Mouse (Mus musculus) hindbrain, postnatal 0 days (tissue): ENCODE measurements around the gene 4933428G20Rik. TPM values are rescaled to one million over a fixed set of nuclear protein-coding genes. Genes with fewer than 3 reads are reported as not detected.

Source experiments
- ATAC-seq: fragments of 200-750 bp; cut with Nextera tagmentation; 2 replicates; pipeline ENCODE4 v1.8.0; 2017; ENCODE audit warnings: mild to moderate bottlenecking, moderate TSS enrichment, moderate library complexity
- DNase-seq: peaks from one replicate; pipeline ENCODE4 v3.0.0-alpha.2; 2015; ENCODE audit warnings: low spot score
- H3K27ac ChIP-seq: fragments of 300-500 bp; sonication (generic); 2 replicates; pipeline ENCODE4 v1.5.1; 2014; ENCODE audit warnings: mild to moderate bottlenecking
- H3K27me3 ChIP-seq: fragments of 300-500 bp; sonication (generic); 2 replicates; pipeline ENCODE4 v1.6.1; 2014; ENCODE audit warnings: low read length, mixed read lengths; ENCODE audit not compliant: insufficient read depth
- H3K36me3 ChIP-seq: fragments of 300-500 bp; sonication (generic); 2 replicates; pipeline ENCODE4 v1.6.1; 2014; ENCODE audit warnings: low read length, mixed read lengths; ENCODE audit not compliant: insufficient read depth
- H3K4me1 ChIP-seq: fragments of 300-500 bp; sonication (generic); 2 replicates; pipeline ENCODE4 v1.6.1; 2014; ENCODE audit warnings: antibody characterized with exemption, low read length, mixed read lengths; ENCODE audit not compliant: insufficient read depth
- H3K4me2 ChIP-seq: fragments of 300-500 bp; sonication (generic); 2 replicates; pipeline ENCODE4 v1.6.1; 2014; ENCODE audit warnings: low read depth, mild to moderate bottlenecking, low read length, moderate library complexity, mixed read lengths
- H3K4me3 ChIP-seq: fragments of 300-500 bp; sonication (generic); 2 replicates; pipeline ENCODE4 v1.5.1; 2014; ENCODE audit warnings: low read length
- H3K9ac ChIP-seq: fragments of 300-500 bp; sonication (generic); replicated peaks from 2 replicates; pipeline ENCODE4 v1.6.1; 2014; ENCODE audit warnings: mild to moderate bottlenecking, low read length, moderate library complexity, mixed read lengths
- H3K9me3 ChIP-seq: fragments of 300-500 bp; sonication (generic); 2 replicates; pipeline ENCODE4 v1.6.1; 2016; ENCODE audit warnings: low read length, mixed read lengths
- CTCF ChIP-seq: IDR thresholded peaks from 2 replicates; pipeline ENCODE4 v1.5.1; 2016; ENCODE audit warnings: antibody characterized with exemption, control low read depth, low read depth
- WGBS: fragments of 180-500 bp; shearing (Covaris S2); extraction: QIAGEN DNeasy Blood & Tissue Kit; methylation state at CpG from one replicate; pipeline ENCODE4 v1.1.7; 2014; 5-methylcytosine and 5-hydroxymethylcytosine counted together
- polyA plus RNA-seq: library from polyadenylated mRNA; unstranded; fragments of >200 nt; fragmentation: Nextera tagmentation; extraction: Ambion mirVana; gene quantifications from 2 replicates; pipeline ENCODE4 v1.2.1, GENCODE M21; 2015
- total RNA-seq: library from RNA; depleted of rRNA; stranded (reverse); fragments of >200 nt; gene quantifications from 2 replicates; pipeline ENCODE4 v1.2.3, GENCODE M21; 2014; rRNA removed

Gene 4933428G20Rik
- total RNA-seq (0.43 TPM in 1 of 2 replicates, not detected in the other), polyA plus RNA-seq (0.48 and 1.1 TPM in 2 replicates)

DNA sequence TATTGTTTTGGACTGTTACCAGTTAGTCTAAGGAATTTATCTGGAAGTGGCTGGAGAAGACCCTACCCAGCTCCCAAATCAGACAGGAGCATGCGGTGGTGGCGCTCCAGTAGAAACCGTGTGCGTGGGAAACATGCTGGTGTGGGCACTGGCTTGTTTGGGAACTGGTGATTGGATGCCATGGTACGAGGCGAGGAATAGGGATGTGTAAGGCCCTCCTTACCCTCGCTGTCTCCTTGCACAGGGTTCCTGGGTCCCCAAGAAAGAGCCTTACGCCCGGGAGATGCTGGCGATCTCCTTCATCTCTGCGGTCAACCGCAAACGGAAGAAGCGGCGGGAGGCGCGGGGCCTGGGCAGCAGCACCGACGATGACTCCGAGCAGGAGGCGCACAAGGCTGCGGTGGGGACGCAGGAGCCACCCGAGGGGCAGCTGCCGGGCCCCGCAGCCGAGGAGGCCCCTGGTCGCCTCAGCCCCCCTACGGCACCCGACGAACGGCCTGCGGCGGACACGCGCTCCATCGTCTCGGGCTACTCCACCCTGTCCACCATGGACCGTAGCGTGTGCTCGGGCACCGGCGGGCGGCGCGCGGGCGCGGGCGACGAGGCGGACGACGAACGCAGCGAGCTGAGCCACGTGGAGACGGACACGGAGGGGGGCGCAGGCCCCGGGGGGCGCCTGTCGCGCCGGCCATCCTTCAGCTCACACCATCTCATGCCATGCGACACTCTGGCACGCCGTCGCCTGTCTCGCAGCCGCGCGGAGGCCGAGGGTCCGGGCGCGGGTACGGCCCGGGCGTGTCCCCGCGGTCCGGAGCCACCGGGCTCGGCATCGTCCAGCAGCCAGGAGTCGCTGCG, at the start of gene 4933428G20Rik:
TSS of gene 4933428G20Rik (minus strand) at position 476 of the 855 bp plus-strand sequence.
- Histone ChIP-seq H3K4me3 (peak within 1 kb of the TSS; percentile 27), H3K4me1 (no peaks in the 10 kb centered on the region), H3K9ac (peak within 1 kb of the TSS; percentile 19; the same call in 1 of the 2 replicates), H3K36me3 (no peaks in the 10 kb centered on the region), H3K27me3 (no peaks in the 10 kb centered on the region; the same call in 1 of the 2 replicates), H3K9me3 (no peaks in the 10 kb centered on the region), H3K27ac (no peak within 1 kb of the TSS), H3K4me2 (peak within 1 kb of the TSS; percentile 48)
- TF ChIP-seq CTCF: no peak
- ATAC-seq (0 out of 2 replicates have a peak, but pooled peaks have one; percentile 24), DNase-seq (peak; percentile 27)
- whole genome bisulfite sequencing: 22% methylated on average over 65 of the region's 88 CpGs

DNA sequence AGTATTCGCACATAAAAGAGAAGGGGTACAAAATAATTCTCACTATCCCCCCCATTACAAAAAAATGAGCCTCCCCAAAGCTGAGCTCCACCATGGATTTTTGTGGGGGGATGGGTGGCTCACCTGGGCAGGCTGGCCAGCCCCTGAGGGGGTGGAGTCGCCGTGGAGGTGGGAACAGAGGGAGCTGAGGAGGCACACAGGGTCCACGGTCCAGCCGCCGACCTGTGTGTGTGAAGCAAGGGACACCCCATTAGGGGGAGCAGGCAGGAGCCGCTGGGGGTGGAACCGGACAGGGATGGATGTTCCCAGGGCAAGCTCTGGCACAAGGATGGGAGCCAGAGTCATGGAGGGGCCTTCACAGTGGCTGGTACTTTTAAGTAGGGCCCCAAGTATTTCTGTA, 48.6 kb upstream of the 4933428G20Rik start:
- Histone ChIP-seq H3K27ac (no peak overlapping the region), H3K4me1 (peaks cover 12% of the 10 kb centered on the region), H3K9me3 (no peaks in the 10 kb centered on the region), H3K36me3 (no peaks in the 10 kb centered on the region), H3K27me3 (0 out of 2 replicates have a peak, but pooled peaks cover 3% of the 10 kb centered on the region), H3K9ac (no peak overlapping the region), H3K4me2 (no peak overlapping the region), H3K4me3 (no peak overlapping the region)
- WGBS: 70% methylated on average over 8 of the region's 8 CpGs
- no peak for DNase-seq
- TF ChIP-seq CTCF: no peak
- ATAC-seq: no peak

DNA sequence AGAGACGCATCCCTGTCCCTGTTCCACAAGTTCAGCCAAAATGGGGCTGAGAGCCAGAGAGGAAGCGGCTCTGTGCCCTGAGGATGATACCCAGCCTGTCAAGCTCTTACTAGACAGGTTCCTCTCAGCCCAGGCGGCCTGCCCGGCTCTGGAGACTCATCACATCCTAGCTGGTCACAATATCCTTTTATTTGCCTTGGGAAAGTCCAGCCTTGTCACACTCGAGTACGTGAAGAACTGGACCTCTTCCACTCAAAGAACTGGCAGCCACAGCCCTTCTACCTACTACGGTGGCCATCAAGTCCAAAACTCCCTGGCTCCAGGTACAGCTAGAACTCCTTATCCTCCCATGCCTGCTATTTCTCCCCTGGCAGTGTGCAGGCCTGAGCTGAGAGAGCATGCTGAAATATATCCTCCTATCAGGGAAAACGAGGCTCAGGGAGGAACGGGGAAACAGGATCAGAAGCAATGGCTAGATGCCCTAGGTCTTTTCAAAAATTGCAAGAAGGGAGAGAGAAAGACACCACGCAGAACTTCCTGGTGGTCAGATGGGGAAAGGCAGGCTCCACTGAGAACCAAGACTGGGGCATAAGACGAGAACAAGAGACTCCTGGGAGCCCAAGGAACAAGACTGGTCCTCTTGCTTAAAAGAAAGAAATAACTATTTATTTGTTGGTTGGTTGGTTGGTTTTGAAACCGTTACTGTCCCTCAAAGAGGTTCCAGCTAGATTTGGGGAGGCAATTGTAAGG, 48.0 kb upstream of the 4933428G20Rik start:
- 0 out of 2 replicates have a peak, but pooled peaks cover 3% of the 10 kb centered on the region for H3K27me3 ChIP-seq
- H3K9me3 ChIP-seq: no peaks in the 10 kb centered on the region
- ATAC-seq (no peak), DNase-seq (no peak)
- H3K4me1 ChIP-seq: peaks cover 17% of the 10 kb centered on the region
- H3K4me3 ChIP-seq: no peak overlapping the region
- peak; percentile 18; the same call in 1 of the 2 replicates for TF ChIP-seq CTCF
- no peak overlapping the region for H3K9ac ChIP-seq
- H3K36me3 ChIP-seq: no peaks in the 10 kb centered on the region
- WGBS: 66% methylated on average over 12 of the region's 12 CpGs
- no peak overlapping the region for H3K27ac ChIP-seq
- H3K4me2 ChIP-seq: no peak overlapping the region

DNA sequence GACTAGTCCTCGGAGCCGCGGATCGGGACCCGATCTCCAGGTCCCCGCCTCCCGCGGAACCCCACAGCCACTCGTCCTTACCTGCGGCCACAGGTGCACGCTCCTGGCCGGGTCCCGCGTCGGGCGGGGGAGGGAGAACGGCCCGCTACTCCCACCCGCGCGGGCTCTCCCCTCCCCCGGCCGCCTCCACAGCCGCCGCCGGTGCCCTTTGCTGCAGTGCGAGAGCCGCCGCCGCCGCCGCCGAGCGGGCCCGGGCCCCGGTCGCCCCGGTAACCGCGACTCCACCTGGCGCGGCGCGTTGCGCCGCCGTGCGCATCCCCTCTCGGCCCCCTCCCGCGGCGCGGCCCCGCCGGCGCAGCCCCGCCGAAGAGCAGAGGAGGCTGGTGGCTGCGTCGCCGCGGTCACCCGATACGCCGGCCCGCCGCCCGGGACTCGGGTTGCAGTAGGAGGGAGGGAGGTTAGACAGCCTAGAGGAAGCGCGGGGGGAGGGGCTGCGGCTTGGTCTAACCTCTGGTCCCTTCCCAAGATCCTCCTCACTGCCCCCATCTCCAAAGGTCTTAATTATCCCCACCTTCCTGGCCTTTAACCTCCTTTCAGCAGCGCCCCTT, 46.8 kb upstream of the 4933428G20Rik start:
- no peaks in the 10 kb centered on the region for H3K9me3 ChIP-seq
- no peak for TF ChIP-seq CTCF
- WGBS: 2% methylated on average over 45 of the region's 73 CpGs
- H3K36me3 ChIP-seq: no peaks in the 10 kb centered on the region
- H3K9ac ChIP-seq: peak overlapping the region; percentile 57
- 0 out of 2 replicates have a peak, but pooled peaks cover 3% of the 10 kb centered on the region for H3K27me3 ChIP-seq
- peak overlapping the region; percentile 56 for H3K4me3 ChIP-seq
- peak overlapping the region; percentile 95 for H3K4me2 ChIP-seq
- peaks cover 22% of the 10 kb centered on the region for H3K4me1 ChIP-seq
- peak overlapping the region; percentile 22; the same call in 1 of the 2 replicates for H3K27ac ChIP-seq
- peak; percentile 41 for ATAC-seq
- DNase-seq: peak; percentile 70

DNA sequence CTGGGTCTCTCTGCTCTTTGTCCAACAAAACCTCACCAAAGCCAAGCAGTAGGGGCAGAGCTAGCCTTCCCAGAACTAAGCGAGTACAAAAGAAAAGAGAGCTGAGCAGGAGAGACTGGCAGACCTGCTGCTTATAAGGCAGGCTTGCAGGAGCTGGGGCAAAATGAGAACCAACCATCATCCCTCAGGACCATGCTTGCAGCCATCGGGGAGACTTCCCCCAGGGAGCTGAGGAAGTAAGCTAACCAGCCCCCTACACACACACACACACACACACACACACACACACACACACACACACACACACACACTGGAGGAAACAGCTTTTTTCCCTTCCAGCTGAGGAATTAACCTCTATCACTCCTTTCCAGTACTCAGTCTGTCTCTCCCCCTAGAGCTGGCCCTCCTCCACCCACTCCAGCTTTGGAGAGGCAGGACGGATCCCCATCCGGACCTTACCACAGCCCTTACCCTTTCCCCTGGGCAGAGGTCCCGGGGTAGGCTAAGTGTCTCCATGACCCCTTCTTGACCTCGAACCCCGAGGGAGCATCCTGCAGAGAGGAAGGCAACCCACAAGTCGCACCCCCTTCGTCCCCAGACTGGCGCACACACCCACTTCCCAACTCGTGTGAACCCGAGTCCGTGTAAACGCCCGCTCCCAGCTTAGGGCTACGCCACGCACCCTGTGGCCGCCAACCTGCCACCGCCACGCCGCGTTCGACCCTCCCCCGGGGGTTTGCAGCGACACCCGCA, 45.8 kb upstream of the 4933428G20Rik start:
- Histone ChIP-seq H3K36me3 (no peaks in the 10 kb centered on the region), H3K4me2 (peak overlapping the region; percentile 95), H3K27ac (peak overlapping the region; percentile 22), H3K9me3 (no peaks in the 10 kb centered on the region), H3K9ac (peak overlapping the region; percentile 57), H3K4me1 (peaks cover 22% of the 10 kb centered on the region), H3K27me3 (0 out of 2 replicates have a peak, but pooled peaks cover 3% of the 10 kb centered on the region), H3K4me3 (peak overlapping the region; percentile 56)
- TF ChIP-seq CTCF: no peak
- peak; percentile 24 for DNase-seq
- 12% methylated on average over 24 of the region's 26 CpGs for WGBS
- no peak for ATAC-seq
